Mouse (Mus musculus) adrenal gland, postnatal 25 days (tissue): ENCODE data around the gene Ptprq. TPM values are rescaled to one million over a fixed set of nuclear protein-coding genes. Genes with fewer than 3 reads are reported as not detected.

Experiments used
- DNase-seq: peaks from one replicate; pipeline ENCODE4 v3.0.0; 2021; ENCODE audit warnings: mixed read lengths
- total RNA-seq: library from RNA; stranded (reverse); gene quantifications from 2 replicates; pipeline ENCODE4 v1.2.3, GENCODE M21; 2021

Gene Ptprq
- total RNA-seq, 1 experiment from 2014 or later = 0.06 TPM

- no peak for DNase-seq
Measured at GRCm38 (mm10) chr10:107628104-107628503, 91.7 kb downstream of the Ptprq start.

DNA sequence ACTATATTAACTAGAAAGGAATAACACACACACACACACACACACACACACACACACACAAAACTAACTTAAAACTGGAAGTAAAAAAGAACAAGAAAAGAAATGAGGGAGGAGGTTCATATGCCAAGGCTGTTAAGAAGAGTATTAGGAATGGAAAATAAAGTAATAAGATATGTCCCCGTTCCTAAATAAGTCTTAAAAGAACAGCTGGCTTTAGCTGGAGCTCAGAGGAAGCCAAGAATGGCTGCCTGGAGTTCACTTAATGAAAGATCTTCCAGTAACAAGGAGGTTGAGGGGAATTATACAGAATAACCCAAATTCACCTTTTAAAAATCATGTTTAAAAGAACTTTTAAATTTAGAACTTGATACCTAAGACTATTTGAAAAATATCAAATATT lies 93.2 kb downstream of the Ptprq start:
- DNase-seq = no peak

GRCm38 (mm10) chr10:107624211-107624610 lies 95.6 kb downstream of the Ptprq start:
- DNase-seq = no peak

DNA sequence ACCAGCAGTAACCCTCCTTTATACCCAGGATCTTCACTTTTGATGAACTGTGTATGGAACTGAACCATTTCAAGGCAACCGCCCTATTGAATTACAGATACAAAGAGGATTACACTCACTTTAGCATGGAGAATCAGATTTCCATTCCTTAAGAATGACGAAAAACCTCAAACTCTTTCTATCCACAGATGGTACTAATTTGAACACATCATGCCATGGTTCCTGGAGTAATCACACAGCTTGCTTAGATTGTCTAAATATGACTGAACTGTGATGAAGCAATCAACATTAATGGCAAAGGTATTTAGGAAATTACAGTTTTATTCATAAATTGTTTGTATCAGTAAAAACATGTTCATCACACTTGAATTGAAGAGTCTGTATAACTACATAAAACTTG lies 104.4 kb downstream of the Ptprq start:
- no peak for DNase-seq

- no peak for DNase-seq
Measured at GRCm38 (mm10) chr10:107601371-107601770, 118.5 kb downstream of the Ptprq start.

DNA sequence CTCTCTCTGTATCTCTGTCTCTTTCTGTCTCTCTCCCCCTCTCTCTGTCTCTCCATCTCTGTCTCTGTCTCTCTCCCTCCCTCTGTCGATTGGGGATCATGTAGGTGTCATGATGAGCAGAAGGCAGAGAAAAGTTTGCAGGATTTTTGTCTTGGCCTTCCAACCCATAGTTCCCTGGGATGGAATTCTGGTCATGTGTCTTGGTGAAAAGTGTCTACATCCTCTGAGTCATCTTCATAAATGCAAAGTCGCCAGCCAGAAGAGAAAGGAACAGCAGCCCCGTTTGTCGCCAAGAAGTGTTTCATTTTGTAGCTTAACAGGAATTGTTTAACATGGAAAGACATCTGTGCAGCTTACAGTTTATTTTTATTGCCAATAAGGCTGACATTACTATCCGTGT lies 136.5 kb downstream of the Ptprq start:
- DNase-seq = no peak

GRCm38 (mm10) chr10:107569044-107569443 lies 150.8 kb downstream of the Ptprq start:
- no peak for DNase-seq

- DNase-seq = no peak
Measured at GRCm38 (mm10) chr10:107568261-107568660, 151.6 kb downstream of the Ptprq start.

DNA sequence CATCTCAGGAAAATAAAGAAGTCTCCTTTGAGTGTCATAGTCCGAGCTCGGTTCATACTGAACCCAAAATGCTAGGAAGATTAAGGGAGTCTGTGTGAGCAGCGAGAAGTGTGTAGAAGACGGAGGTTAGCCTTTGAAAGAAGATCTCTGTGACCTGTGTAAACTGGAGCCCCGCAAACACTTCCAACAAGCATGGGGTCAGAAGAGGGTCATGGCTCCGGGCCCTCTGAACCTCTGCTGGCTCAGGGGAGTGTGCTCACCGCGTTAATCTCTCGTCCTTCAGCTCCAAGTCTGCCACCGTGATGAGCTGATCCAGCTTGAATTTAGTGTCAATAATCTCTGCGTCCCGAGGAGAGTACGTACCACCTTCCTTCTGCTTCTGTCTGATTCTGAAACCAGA lies 157.0 kb downstream of the Ptprq start:
- DNase-seq = no peak

DNA sequence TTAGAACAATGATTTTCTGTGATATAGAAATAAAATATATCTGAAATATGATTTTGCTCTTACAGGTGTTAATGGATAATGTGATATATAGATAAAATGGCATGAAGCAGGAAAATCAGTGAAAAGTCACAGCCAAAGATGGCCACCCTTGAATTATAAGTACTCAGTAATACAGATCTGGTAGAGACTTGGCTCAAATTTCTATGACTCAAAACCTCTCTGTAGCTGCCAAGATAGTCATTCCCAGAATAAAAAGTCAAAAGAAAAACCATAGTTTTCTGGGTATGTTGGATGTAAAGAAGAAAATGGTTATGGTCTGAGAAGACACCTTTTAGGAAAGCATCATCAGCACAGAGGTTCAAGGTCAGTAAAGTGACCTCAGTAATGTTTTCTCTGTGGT lies 159.0 kb downstream of the Ptprq start:
- no peak for DNase-seq

GRCm38 (mm10) chr10:107543026-107543425 lies 176.8 kb downstream of the Ptprq start:
- no peak for DNase-seq

DNA sequence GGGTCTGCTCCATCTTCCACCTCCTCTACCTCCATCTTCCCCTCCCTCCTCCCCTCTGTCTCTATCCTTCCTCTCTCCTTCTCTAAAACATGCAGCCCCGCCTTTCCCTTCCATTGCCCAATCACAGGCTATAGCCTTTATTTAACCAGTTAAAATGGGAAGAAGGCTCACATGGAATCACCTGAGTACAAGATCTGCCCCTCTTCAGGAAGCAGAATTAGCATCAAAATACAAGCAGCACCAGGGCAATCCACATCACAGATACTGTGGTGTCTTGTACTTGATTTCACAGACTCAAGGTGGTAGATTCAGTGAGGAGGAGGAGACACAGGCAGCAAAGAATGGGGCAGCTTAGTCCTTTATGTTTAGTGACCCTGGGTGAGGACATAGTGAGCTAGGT lies 191.1 kb downstream of the Ptprq start:
- no peak for DNase-seq

DNA sequence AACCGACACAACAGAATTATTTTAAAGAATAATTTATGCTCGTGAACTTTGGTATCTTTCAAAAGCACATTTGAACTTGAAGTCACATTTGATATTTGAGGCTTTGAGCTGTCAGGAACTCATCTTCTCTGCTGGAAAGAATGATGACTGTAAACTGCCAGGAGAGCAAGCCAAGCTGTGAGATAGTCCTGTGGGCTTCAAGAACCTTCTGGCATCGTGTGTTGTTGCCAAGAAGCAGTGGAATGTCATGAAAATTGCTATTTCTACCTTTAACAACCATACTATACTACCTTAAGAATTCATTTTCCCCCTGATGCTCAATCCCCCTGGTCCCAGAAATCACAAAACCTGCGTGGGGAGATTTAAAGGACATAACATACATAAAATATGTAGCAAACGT lies 200.6 kb downstream of the Ptprq start:
- no peak for DNase-seq

GRCm38 (mm10) chr10:107516641-107517040 lies 203.2 kb downstream of the Ptprq start:
- DNase-seq = no peak

DNA sequence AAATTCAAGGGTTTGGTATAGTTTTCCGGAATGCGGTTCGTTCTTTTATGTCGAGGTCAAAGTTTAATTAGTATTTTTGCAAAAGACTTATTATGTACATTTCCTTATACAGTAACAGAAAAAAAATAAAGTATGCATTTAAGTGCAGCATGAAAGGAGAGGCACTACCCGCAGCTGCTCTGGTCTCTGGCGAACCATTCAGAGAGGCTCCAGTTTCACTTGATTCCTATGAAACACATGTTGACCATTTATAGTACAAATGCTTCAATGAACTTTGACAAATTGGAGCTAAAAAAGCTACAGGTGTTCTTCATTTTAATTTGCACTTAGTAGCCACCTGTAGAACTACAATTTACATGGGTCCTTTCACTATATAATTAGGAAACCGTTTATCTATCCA lies 205.1 kb downstream of the Ptprq start:
- DNase-seq = no peak

- no peak for DNase-seq
Measured at GRCm38 (mm10) chr10:107506397-107506796, 213.5 kb downstream of the Ptprq start.

- no peak for DNase-seq
Measured at GRCm38 (mm10) chr10:107503430-107503829, 216.4 kb downstream of the Ptprq start.

DNA sequence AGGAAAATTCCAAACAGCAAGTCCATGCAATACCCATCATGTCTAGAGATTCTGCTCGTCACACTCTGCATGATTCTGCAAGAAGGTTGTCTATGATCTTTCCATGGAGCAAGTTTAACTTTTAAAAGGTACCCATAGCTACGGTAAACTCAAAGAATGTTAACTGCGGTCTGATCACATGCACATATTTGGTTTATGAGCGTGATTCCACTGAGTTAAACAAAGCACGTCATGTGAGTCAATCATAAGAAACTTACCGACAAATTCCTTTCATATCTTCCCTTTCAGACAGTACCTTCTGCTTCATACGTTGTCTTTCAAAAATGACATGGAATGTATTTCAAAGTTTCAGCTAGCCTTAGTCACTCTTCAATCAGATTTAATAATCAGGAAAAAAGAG lies 217.7 kb downstream of the Ptprq start:
- no peak for DNase-seq

DNA sequence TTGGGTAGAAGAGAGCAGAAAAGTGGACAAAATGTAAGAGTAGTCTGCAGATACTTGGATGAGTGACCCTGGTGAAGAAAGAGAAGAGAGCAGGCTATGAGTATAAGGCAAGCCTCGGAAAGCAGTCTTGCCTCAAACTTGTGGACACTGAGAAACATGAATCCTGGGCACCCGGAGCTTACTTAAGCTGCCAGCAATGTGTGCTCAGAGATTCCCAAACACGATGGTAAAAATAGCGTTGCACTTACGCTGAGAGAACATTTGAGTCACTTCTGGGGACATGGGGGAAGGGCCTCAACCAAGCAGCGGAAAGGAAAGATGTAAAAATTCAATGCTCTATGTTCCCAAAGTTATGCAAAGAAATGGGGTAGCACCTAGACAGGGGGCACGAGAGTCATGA lies 220.2 kb downstream of the Ptprq start:
- no peak for DNase-seq

- DNase-seq = no peak
Measured at GRCm38 (mm10) chr10:107496402-107496801, 223.4 kb downstream of the Ptprq start.

- no peak for DNase-seq
Measured at GRCm38 (mm10) chr10:107494568-107494967, 225.3 kb downstream of the Ptprq start, which contains the start of gene Myf6. TSS of gene Myf6 (minus strand) at chr10:107494737.

GRCm38 (mm10) chr10:107493580-107494474 lies 226.0 kb downstream of the Ptprq start:
- no peak for DNase-seq

- no peak for DNase-seq
Measured at GRCm38 (mm10) chr10:107492867-107493579, 226.8 kb downstream of the Ptprq start.
